Mouse (Mus musculus) left cerebral cortex, postnatal 36 days (tissue): ENCODE data around the gene Map1lc3b. TPM values are rescaled to one million over a fixed set of nuclear protein-coding genes. Genes with fewer than 3 reads are reported as not detected.

Source experiments
- DNase-seq, 2 experiments: peaks; one replicate each; pipeline ENCODE4 v3.0.0; 2021 to 2022; ENCODE audit warnings: low spot score in 2 of 2, mixed read lengths in 1 of 2
- intact Hi-C: fragments of 180-260 bp; cut with DNase I; formaldehyde crosslinking; loops from one replicate; pipeline ENCODE4 v1.15.1; 2025
- total RNA-seq, 2 experiments: library from RNA; stranded (reverse); gene quantifications; 2 replicates each; pipeline ENCODE4 v1.2.3; 2021

The Map1lc3b gene
- total RNA-seq, 2 experiments from 2014 or later = 167 to 190 TPM

- DNase-seq = peak; percentile 62 to 69
- intact Hi-C loops = loop anchor here (5.0 kb wide), 1 partner anchor 52 kb away; no protein-coding TSS in a partner anchor
Measured at GRCm38 (mm10) chr8:121598892-121599291, 8.7 kb downstream of the Map1lc3b start.

- DNase-seq = no peak
- intact Hi-C loops = loop anchor here (5.0 to 10.0 kb wide), 3 partner anchors 52 to 305 kb away; partner anchors contain the start of genes Slc7a5 and Zcchc14
Measured at GRCm38 (mm10) chr8:121599842-121600241, 9.7 kb downstream of the Map1lc3b start.

- no peak for DNase-seq
- intact Hi-C loops = loop anchor here (2.0 to 10.0 kb wide), 3 partner anchors 50 to 302 kb away; partner anchors contain the start of genes Slc7a5 and Zcchc14
Measured at GRCm38 (mm10) chr8:121602411-121602810, 12.2 kb downstream of the Map1lc3b start.

GRCm38 (mm10) chr8:121602860-121603259, 12.7 kb downstream of the Map1lc3b start:
- intact Hi-C loops = loop anchor here (2.0 to 10.0 kb wide), 3 partner anchors 49 to 302 kb away; partner anchors contain the start of genes Slc7a5 and Zcchc14

GRCm38 (mm10) chr8:121603801-121604200, 13.6 kb downstream of the Map1lc3b start:
- no peak for DNase-seq
- intact Hi-C loops = loop anchor here (2.0 to 10.0 kb wide), 3 partner anchors 48 to 301 kb away; partner anchors contain the start of genes Slc7a5 and Zcchc14

More at GRCm38 (mm10) chr8:121602860-121603259, 12.7 kb downstream of the Map1lc3b start:
- DNase-seq = peak; percentile 75 to 79

GRCm38 (mm10) chr8:121607661-121608060, 17.5 kb downstream of the Map1lc3b start:
- intact Hi-C loops = loop anchor here (10.0 kb wide), 1 partner anchor 297 kb away; the partner anchor contains the start of gene Slc7a5

GRCm38 (mm10) chr8:121609251-121609650, 19.1 kb downstream of the Map1lc3b start:
- no peak for DNase-seq
- intact Hi-C loops = loop anchor here (10.0 kb wide), 1 partner anchor 296 kb away; the partner anchor contains the start of gene Slc7a5

More at GRCm38 (mm10) chr8:121607661-121608060, 17.5 kb downstream of the Map1lc3b start:
- no peak for DNase-seq

- intact Hi-C loops = loop anchor here (10.0 kb wide), 1 partner anchor 295 kb away; the partner anchor contains the start of gene Slc7a5
- DNase-seq = no peak
Measured at GRCm38 (mm10) chr8:121609916-121610315, 19.8 kb downstream of the Map1lc3b start.

GRCm38 (mm10) chr8:121613419-121613818, 23.3 kb downstream of the Map1lc3b start:
- intact Hi-C loops = no loop called here
- DNase-seq = no peak

- no peak for DNase-seq
- intact Hi-C loops = no loop called here
Measured at GRCm38 (mm10) chr8:121619401-121619995, 29.3 kb downstream of the Map1lc3b start.

GRCm38 (mm10) chr8:121620801-121621516, 30.8 kb downstream of the Map1lc3b start:
- no peak for DNase-seq

GRCm38 (mm10) chr8:121621879-121622278, 31.7 kb downstream of the Map1lc3b start:
- no peak for DNase-seq
- intact Hi-C loops = no loop called here

More at GRCm38 (mm10) chr8:121620801-121621516, 30.8 kb downstream of the Map1lc3b start:
- intact Hi-C loops = no loop called here

GRCm38 (mm10) chr8:121623043-121623442, 32.9 kb downstream of the Map1lc3b start:
- DNase-seq = no peak
- intact Hi-C loops = no loop called here

GRCm38 (mm10) chr8:121628681-121629080, 38.5 kb downstream of the Map1lc3b start:
- intact Hi-C loops = no loop called here
- no peak for DNase-seq

GRCm38 (mm10) chr8:121631645-121632071, 41.5 kb downstream of the Map1lc3b start:
- intact Hi-C loops = no loop called here
- no peak for DNase-seq

- intact Hi-C loops = no loop called here
- no peak for DNase-seq
Measured at GRCm38 (mm10) chr8:121632401-121632800, 42.2 kb downstream of the Map1lc3b start.

- DNase-seq = no peak
- intact Hi-C loops = no loop called here
Measured at GRCm38 (mm10) chr8:121635534-121635933, 45.4 kb downstream of the Map1lc3b start.

GRCm38 (mm10) chr8:121636180-121636579, 46.0 kb downstream of the Map1lc3b start:
- no peak for DNase-seq
- intact Hi-C loops = no loop called here

- intact Hi-C loops = no loop called here
- no peak for DNase-seq
Measured at GRCm38 (mm10) chr8:121642804-121643203, 52.6 kb downstream of the Map1lc3b start.

GRCm38 (mm10) chr8:121643384-121643783, 53.2 kb downstream of the Map1lc3b start:
- DNase-seq = no peak
- intact Hi-C loops = no loop called here
